Mouse (Mus musculus) kidney, postnatal 4 days (tissue): Measurements from ENCODE around the gene Olfr427.
"Not testable (repeated sequence)": the region's sequence is repeated elsewhere in the genome, so short reads cannot be mapped to it uniquely, and the experiment has no call there.

Source experiments
- DNase-seq, 2 experiments: peaks; one replicate each; pipeline ENCODE4 v3.0.0; 2021; ENCODE audit warnings: mixed read lengths in 2 of 2

Olfr427 gene

GRCm38 (mm10) chr1:174096591-174096990, at the start of gene Olfr427:
Gene Olfr427, plus strand, starts transcription at chr1:174096891.
- no peak for DNase-seq

- DNase-seq = not testable (repeated sequence)
Measured at GRCm38 (mm10) chr1:174048227-174048626, 48.5 kb upstream of the Olfr427 start.

- DNase-seq = no peak
Measured at GRCm38 (mm10) chr1:174048893-174049292, 47.8 kb upstream of the Olfr427 start, which contains the start of gene Olfr432. Gene Olfr432, plus strand, starts transcription at chr1:174049205.

GRCm38 (mm10) chr1:174049357-174049756, 47.3 kb upstream of the Olfr427 start:
- DNase-seq = not testable (repeated sequence)

- DNase-seq = no peak
Measured at GRCm38 (mm10) chr1:174050532-174050931, 46.2 kb upstream of the Olfr427 start.

GRCm38 (mm10) chr1:174051515-174051914, 45.2 kb upstream of the Olfr427 start:
- no peak for DNase-seq

- no peak for DNase-seq
Measured at GRCm38 (mm10) chr1:174051931-174052536, 44.7 kb upstream of the Olfr427 start.

GRCm38 (mm10) chr1:174052981-174053380, 43.7 kb upstream of the Olfr427 start:
- DNase-seq = no peak

- DNase-seq = no peak
Measured at GRCm38 (mm10) chr1:174055248-174055647, 41.4 kb upstream of the Olfr427 start.

- DNase-seq = no peak
Measured at GRCm38 (mm10) chr1:174066305-174066704, 30.4 kb upstream of the Olfr427 start, which contains the start of gene Olfr430. Gene Olfr430, plus strand, starts transcription at chr1:174066605.

- no peak for DNase-seq
Measured at GRCm38 (mm10) chr1:174084031-174084430, 12.7 kb upstream of the Olfr427 start, which contains the start of gene Olfr429. Gene Olfr429, plus strand, starts transcription at chr1:174084331.

GRCm38 (mm10) chr1:174103735-174104134, 7.0 kb downstream of the Olfr427 start:
- DNase-seq = no peak

- no peak for DNase-seq
Measured at GRCm38 (mm10) chr1:174121062-174121461, 24.4 kb downstream of the Olfr427 start, which contains the start of gene Olfr231. Gene Olfr231, minus strand, starts transcription at chr1:174121162.

GRCm38 (mm10) chr1:174131217-174131616, 34.5 kb downstream of the Olfr427 start, which contains the start of gene Olfr424:
Gene Olfr424, plus strand, starts transcription at chr1:174131517.
- DNase-seq = no peak

- no peak for DNase-seq
Measured at GRCm38 (mm10) chr1:174131999-174132398, 35.3 kb downstream of the Olfr427 start.

GRCm38 (mm10) chr1:174141384-174141783, 44.7 kb downstream of the Olfr427 start:
- DNase-seq = no peak

GRCm38 (mm10) chr1:174146696-174147095, 50.0 kb downstream of the Olfr427 start:
- DNase-seq = no peak

GRCm38 (mm10) chr1:174149289-174149688, 52.6 kb downstream of the Olfr427 start:
- no peak for DNase-seq
